30 mouse cellular contexts compared by ENCODE assay signal in the genomic region with DNA sequence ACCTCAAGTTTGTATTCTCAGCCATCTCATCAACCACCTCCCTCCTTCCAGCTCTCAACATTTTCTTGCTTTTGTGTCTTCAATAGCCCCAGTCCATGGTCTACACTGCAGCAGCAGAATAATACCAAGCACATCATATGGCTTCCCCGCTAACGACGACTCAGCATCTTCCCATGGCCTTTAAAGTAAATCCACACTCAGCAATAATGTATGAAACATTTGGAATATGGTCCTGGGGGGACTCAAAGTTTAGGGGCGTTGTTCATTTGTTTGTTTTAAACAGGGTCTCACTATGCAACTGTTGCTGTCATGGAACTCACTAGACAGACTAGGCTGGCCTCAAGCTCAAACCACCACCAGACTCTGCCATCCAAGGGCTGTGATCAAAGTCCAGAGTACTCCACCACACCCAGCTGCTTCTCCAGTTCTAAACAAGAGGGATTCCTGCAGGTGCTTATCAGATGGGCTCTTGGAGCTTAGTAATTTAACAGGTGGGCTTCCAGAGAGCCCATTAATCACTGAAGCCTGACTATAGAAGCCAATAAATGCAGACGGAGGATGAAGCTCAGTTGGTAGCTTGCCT. TPM values are rescaled to one million over a fixed set of nuclear protein-coding genes. Genes with fewer than 3 reads are reported as not detected.
DNase-seq lines count a peak whose midpoint lies in the region; ATAC-seq and TF ChIP-seq lines count a peak whose summit lies in the region.
"Had no signal": no experiment of that assay in that cellular context is flagged by ENCODE, and none has a peak within 500 bp of the region (broad histone marks: within the 10 kb centered on the region; RNA-seq: fewer than 3 reads in every experiment).

No protein-coding gene starts in this region.

- no peak overlapping the region for H3K27ac ChIP-seq in kidney, adult 2 months (ENCODE audit: insufficient read depth, low read depth, low read length)
- no peak overlapping the region for H3K27ac ChIP-seq in CH12.LX (ENCODE audit: insufficient read depth, low read depth)
- H3K27ac ChIP-seq in intestine, embryonic 16.5 days (ENCODE audit: low read length), result peak overlapping the region; percentile 53; the same call in 1 of the 2 replicates
- H3K27ac ChIP-seq: embryonic facial prominence, embryonic 10.5 days; embryonic facial prominence, embryonic 13.5 days; forebrain, embryonic 12.5 days; forebrain, embryonic 15.5 days; heart, embryonic 15.5 days; hindbrain, embryonic 14.5 days; hindbrain, postnatal 0 days had no signal

- peaks cover 8% of the 10 kb centered on the region for H3K36me3 ChIP-seq in kidney, adult 2 months (ENCODE audit: control insufficient read depth, insufficient read depth, low read length)
- peaks cover 11 to 22% of the 10 kb centered on the region in 2 experiments for H3K36me3 ChIP-seq in CH12.LX (replicated peaks in 1 of 2; ENCODE audit: control insufficient read depth in 1 of 2, insufficient read depth in 1 of 2, low read length in 1 of 2)
- H3K36me3 ChIP-seq in intestine, embryonic 16.5 days (ENCODE audit: control insufficient read depth, insufficient read depth, low read length), result no peaks in the 10 kb centered on the region; the same call in 1 of the 2 replicates

- H3K4me2 ChIP-seq in CH12.LX (ENCODE audit: insufficient read depth, low read depth, poor library complexity, severe bottlenecking), result no peak overlapping the region
- H3K4me2 ChIP-seq in intestine, embryonic 16.5 days (ENCODE audit: low read depth, low read length), result no peak overlapping the region
- H3K4me2 ChIP-seq: embryonic facial prominence, embryonic 13.5 days; forebrain, embryonic 12.5 days; forebrain, embryonic 15.5 days; heart, embryonic 12.5 days; heart, embryonic 15.5 days; hindbrain, embryonic 14.5 days had no signal

- H3K4me1 ChIP-seq in kidney, adult 2 months (ENCODE audit: control insufficient read depth, insufficient read depth, low read length), result no peaks in the 10 kb centered on the region; the same call in 1 of the 2 replicates
- H3K4me1 ChIP-seq in CH12.LX (ENCODE audit: control insufficient read depth in 1 of 2, insufficient read depth in 2 of 2), result peaks cover 0 to 12% of the 10 kb centered on the region in 2 experiments; a peak in 2 of 4 replicates
- H3K4me1 ChIP-seq in intestine, embryonic 16.5 days (ENCODE audit: control insufficient read depth, insufficient read depth, low read length), result peaks cover 9% of the 10 kb centered on the region

- peak; percentile 43 for ATAC-seq in intestine, embryonic 16.5 days
- ATAC-seq: forebrain, embryonic 15.5 days; hindbrain, postnatal 0 days had no signal

- DNase-seq in kidney, adult 2 months, result peak; percentile 31
- DNase-seq in kidney, adult 8-10 months, result no peak
- DNase-seq in CH12.LX (ENCODE audit: extremely low read depth), result no peak
- DNase-seq in yolk sac, embryonic 10.5 days (ENCODE audit: low spot score), result peak; percentile 76
- no peak for DNase-seq in left cerebral cortex, adult 9 months (ENCODE audit: low spot score in 2 of 2)
- no peak for DNase-seq in adrenal gland, postnatal 25 days
- DNase-seq: adrenal gland, adult 2 months; adrenal gland, postnatal 14 days; B cell, adult 2 months; cerebellum, adult 11-12 months; cerebellum, adult 8-10 months; cerebellum, postnatal 10 days; cerebellum, postnatal 36 days; embryo, embryonic 11 days; gastrocnemius, postnatal 10 days; gastrocnemius, postnatal 36 days; heart, adult 18-20 months; heart, postnatal 14 days; heart, postnatal 4 days had no signal

- no peak for TF ChIP-seq CTCF in kidney, adult 2 months (conservative IDR thresholded peaks at IDR 0.05; ENCODE audit: insufficient read depth, insufficient read length, low read depth, low read length)
- no peak for TF ChIP-seq CTCF in CH12.LX (conservative IDR thresholded peaks at IDR 0.05 in 1 of 2, IDR thresholded peaks at IDR 0.05 in 1 of 2; ENCODE audit: low read depth in 2 of 2, low read length in 2 of 2)

- dilution Hi-C loops in CH12.LX (cut with MboI; ENCODE audit: extremely low pct_ligation_motif_present, extremely low pct_unique_long_range_greater_than_20kb, low sequenced_read_pairs), result no loop called here

- no peak for TF ChIP-seq EP300 in CH12.LX (IDR thresholded peaks at IDR 0.05; ENCODE audit: low read length)

- no peak for TF ChIP-seq POLR2A in kidney, adult 2 months (IDR thresholded peaks at IDR 0.05; ENCODE audit: low read depth, low read length)
- no peak for TF ChIP-seq POLR2A in CH12.LX (IDR thresholded peaks at IDR 0.05; ENCODE audit: low read depth, low read length)

- no peak overlapping the region for H3K9ac ChIP-seq in CH12.LX (ENCODE audit: insufficient read depth, low read depth)
- H3K9ac ChIP-seq in intestine, embryonic 16.5 days (ENCODE audit: low read depth, low read length), result no peak overlapping the region
- H3K9ac ChIP-seq: embryonic facial prominence, embryonic 13.5 days; forebrain, embryonic 12.5 days; forebrain, embryonic 15.5 days; heart, embryonic 12.5 days; heart, embryonic 15.5 days; hindbrain, embryonic 14.5 days had no signal

- H3K4me3 ChIP-seq in kidney, adult 2 months (ENCODE audit: insufficient read depth, low read depth, low read length), result no peak overlapping the region
- H3K4me3 ChIP-seq in CH12.LX (replicated peaks in 1 of 3; ENCODE audit: low read depth in 2 of 3, low read length in 2 of 3, poor library complexity in 1 of 3), result no peak overlapping the region
- H3K4me3 ChIP-seq in intestine, embryonic 16.5 days (ENCODE audit: low read length), result no peak overlapping the region
- H3K4me3 ChIP-seq: embryonic facial prominence, embryonic 10.5 days; embryonic facial prominence, embryonic 13.5 days; erythroblast, embryonic 14.5 days; forebrain, embryonic 12.5 days; forebrain, embryonic 15.5 days; heart, embryonic 12.5 days; heart, embryonic 15.5 days had no signal

- no peaks in the 10 kb centered on the region for H3K79me2 ChIP-seq in CH12.LX (replicated peaks; ENCODE audit: control insufficient read depth, extremely low read depth, insufficient read depth, poor library complexity, severe bottlenecking)

- no peaks in the 10 kb centered on the region for H3K27me3 ChIP-seq in kidney, adult 2 months (replicated peaks; ENCODE audit: control insufficient read depth, insufficient read depth, low read length)
- H3K27me3 ChIP-seq in CH12.LX (replicated peaks), result no peaks in the 10 kb centered on the region
- no peaks in the 10 kb centered on the region for H3K27me3 ChIP-seq in intestine, embryonic 16.5 days (replicated peaks; ENCODE audit: control insufficient read depth, insufficient read depth, low read length)
- H3K27me3 ChIP-seq: embryonic facial prominence, embryonic 13.5 days; forebrain, embryonic 12.5 days; forebrain, embryonic 15.5 days; heart, embryonic 12.5 days; heart, embryonic 15.5 days had no signal

- in situ Hi-C loops in CH12.LX (cut with MboI; ENCODE audit: low pct_ligation_motif_present, low pct_unique_long_range_greater_than_20kb, low sequenced_read_pairs), result loop anchor here (10.0 to 25.0 kb wide), 2 partner anchors 404 to 624 kb away; a partner anchor contains a TSS

- no peaks in the 10 kb centered on the region for H3K9me3 ChIP-seq in CH12.LX (replicated peaks; ENCODE audit: low read length)
- no peaks in the 10 kb centered on the region for H3K9me3 ChIP-seq in intestine, embryonic 16.5 days (ENCODE audit: control insufficient read depth, low read length)
- H3K9me3 ChIP-seq: embryonic facial prominence, embryonic 10.5 days; embryonic facial prominence, embryonic 13.5 days; forebrain, embryonic 12.5 days; forebrain, embryonic 15.5 days; heart, embryonic 12.5 days; heart, embryonic 15.5 days had no signal

- no peak for TF ChIP-seq RAD21 in CH12.LX (IDR thresholded peaks at IDR 0.05; ENCODE audit: low read depth, low read length)

- WGBS in kidney, adult 2 months, result 80% methylated on average over 5 of the region's 5 CpGs
- 77% methylated on average over 5 of the region's 5 CpGs for WGBS in intestine, embryonic 16.5 days

TF ChIP-seq in CH12.LX, 34 proteins besides CTCF, POLR2A, EP300 and RAD21:
- TF ChIP-seq MAFK (IDR thresholded peaks at IDR 0.05; ENCODE audit: insufficient replicate concordance, low read length) (peak; percentile 63; the same call in 1 of the 2 replicates), POLR2AphosphoS2 (IDR thresholded peaks at IDR 0.05; ENCODE audit: low read depth, low read length) (no peak)

RNA-seq across cellular contexts. Expression of a gene that starts 5.2 kb away (rescaled TPM):
- 41.3 and 45.1 TPM in 2 replicates for polyA plus RNA-seq in kidney, adult 2 months (2012; rRNA removed)
- total RNA-seq in CH12.LX (2012; rRNA removed) (47.4 and 56.9 TPM in 2 replicates), CH12.LX (2014; rRNA removed) (52.0 and 54.6 TPM in 2 replicates)
- polyA plus RNA-seq in CH12.LX (2012; ENCODE audit: insufficient read length, low read depth), result 55.9 and 61.2 TPM in 2 replicates
- polyA plus RNA-seq in intestine, embryonic 16.5 days (2015; fragmentation: Nextera tagmentation; extraction: Ambion mirVana), result 23.7 and 27.2 TPM in 2 replicates
- 40.0 and 55.1 TPM in 2 replicates for total RNA-seq in adrenal gland, postnatal 25 days (2021)
- total RNA-seq: MEL had no signal
- polyA plus RNA-seq: erythroblast, embryonic 14.5 days had no signal

RNA-seq across cellular contexts. Expression of a gene that starts 14.5 kb away (rescaled TPM):
- 6.6 and 7.9 TPM in 2 replicates for polyA plus RNA-seq in kidney, adult 2 months (2012; rRNA removed)
- total RNA-seq in CH12.LX (2012; rRNA removed), result 41.9 and 62.3 TPM in 2 replicates
- 65.2 and 72.7 TPM in 2 replicates for total RNA-seq in CH12.LX (2014; rRNA removed)
- 121 and 141 TPM in 2 replicates for polyA plus RNA-seq in CH12.LX (2012; ENCODE audit: insufficient read length, low read depth)
- 62.6 and 69.2 TPM in 2 replicates for polyA plus RNA-seq in intestine, embryonic 16.5 days (2015; fragmentation: Nextera tagmentation; extraction: Ambion mirVana)
- total RNA-seq in adrenal gland, postnatal 25 days (2021), result 41.9 and 43.5 TPM in 2 replicates

RNA-seq across cellular contexts. Expression of a gene that starts 43.3 kb away (rescaled TPM):
- polyA plus RNA-seq in kidney, adult 2 months (2012; rRNA removed), result 227 and 313 TPM in 2 replicates
- total RNA-seq in CH12.LX (2012; rRNA removed), result 26.1 and 38.4 TPM in 2 replicates
- total RNA-seq in CH12.LX (2014; rRNA removed), result 195 and 214 TPM in 2 replicates
- polyA plus RNA-seq in CH12.LX (2012; ENCODE audit: insufficient read length, low read depth), result 85.4 and 108 TPM in 2 replicates
- polyA plus RNA-seq in intestine, embryonic 16.5 days (2015; fragmentation: Nextera tagmentation; extraction: Ambion mirVana), result 84.7 and 122 TPM in 2 replicates
- total RNA-seq in adrenal gland, postnatal 25 days (2021), result 69.9 and 101 TPM in 2 replicates

Comparison
In these comparisons a context has a peak if more than half of its experiments do, and no peak if none do; other contexts are left out.
1. DNase-seq: peak in kidney, adult 2 months (single experiment) and yolk sac, embryonic 10.5 days (single experiment); none in kidney, adult 8-10 months (0 of 2), CH12.LX (single experiment), left cerebral cortex, adult 9 months (0 of 2) and adrenal gland, postnatal 25 days (single experiment).